Mouse (Mus musculus): ENCODE data around the gene Hsd17b13.

- TF ChIP-seq POLR2A (IDR thresholded peaks at IDR 0.05; ENCODE audit: insufficient read depth, low read depth, low read length) (no peak), CTCF (IDR thresholded peaks at IDR 0.05) (no peak), EP300 (IDR thresholded peaks at IDR 0.05; ENCODE audit: insufficient read depth, low read depth, low read length) (no peak)
These were observed 33.1 kb upstream of the Hsd17b13 start for GRCm38 (mm10) chr5:104010261-104010660.

All from heart, adult 2 months (tissue).